Mouse (Mus musculus) heart, adult 2 months (tissue): Measurements from ENCODE around the gene Uba1.

Experiments used
- CTCF ChIP-seq: fragments of 200-600 bp; IDR thresholded peaks from 2 replicates; pipeline ENCODE4 v1.8.1; 2022; ENCODE audit warnings: antibody characterized with exemption, mild to moderate bottlenecking, moderate library complexity
- EP300 ChIP-seq: fragments of 200-500 bp; IDR thresholded peaks from 2 replicates; pipeline ENCODE4 v1.6.1; 2011; ENCODE audit warnings: low read depth, low read length, control low read depth; ENCODE audit not compliant: insufficient read depth
- POLR2A ChIP-seq: fragments of 200-500 bp; IDR thresholded peaks from 2 replicates; pipeline ENCODE4 v1.6.1; 2011; ENCODE audit warnings: mild to moderate bottlenecking, low read depth, low read length, control low read depth; ENCODE audit not compliant: insufficient read depth

DNA sequence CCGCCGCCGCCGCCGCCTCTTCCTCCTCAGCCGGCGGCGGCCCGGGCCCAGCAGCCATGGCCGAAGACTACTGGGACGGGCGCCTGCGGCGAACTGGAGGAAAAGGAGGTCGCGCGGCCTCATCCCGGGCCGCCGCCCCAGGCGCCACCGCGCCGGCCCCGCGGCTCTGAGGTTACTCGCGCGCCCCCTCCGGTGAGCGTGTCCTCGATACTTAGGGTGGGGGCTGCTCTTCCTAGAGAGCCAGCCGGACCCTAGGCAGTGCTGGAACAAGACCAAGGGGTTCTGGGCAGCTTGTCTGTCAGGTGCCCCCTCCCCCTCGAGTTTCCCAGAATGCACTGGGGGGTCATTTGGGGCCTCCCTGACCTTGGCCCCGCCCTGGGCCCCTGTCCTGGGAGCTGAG lies 30.5 kb downstream of the Uba1 start:
- TF ChIP-seq CTCF = peak; percentile 57
- TF ChIP-seq POLR2A = no peak
- TF ChIP-seq EP300 = no peak
